Mouse (Mus musculus): ENCODE results near the gene Mcmbp.
A peak's percentile ranks its signal among the peaks of the same experiment; 100 is the strongest.

Mcmbp gene

DNA sequence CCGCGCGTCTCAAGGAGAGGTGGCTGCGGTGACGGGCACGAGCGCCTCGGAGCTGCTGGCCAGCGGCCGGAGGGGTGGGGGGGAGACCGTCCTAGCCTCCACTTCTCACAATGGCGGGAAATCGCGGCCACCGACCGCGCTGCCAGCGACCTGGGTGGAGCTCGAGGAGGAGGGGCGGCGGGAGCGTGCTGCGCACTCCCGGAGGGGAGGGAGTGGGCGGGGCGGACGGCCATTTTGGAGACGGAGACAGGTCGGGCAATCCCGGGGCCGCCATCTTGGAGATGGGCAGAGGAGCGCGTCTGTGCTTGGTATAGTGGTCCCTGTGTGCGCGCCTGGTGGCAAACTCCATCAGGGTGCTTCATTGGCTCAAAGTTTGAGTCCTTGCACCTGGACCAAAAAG is at the start of gene Mcmbp:
Gene Mcmbp (minus strand): TSS at position 162 of the 400 bp plus-strand sequence.
- peak; percentile 97 to 98 for DNase-seq (ENCODE audit: low spot score in 2 of 2)

- DNase-seq (ENCODE audit: low spot score in 2 of 2), result no peak
Measured at GRCm38 (mm10) chr7:128790045-128790444, 49.8 kb upstream of the Mcmbp start.

DNA sequence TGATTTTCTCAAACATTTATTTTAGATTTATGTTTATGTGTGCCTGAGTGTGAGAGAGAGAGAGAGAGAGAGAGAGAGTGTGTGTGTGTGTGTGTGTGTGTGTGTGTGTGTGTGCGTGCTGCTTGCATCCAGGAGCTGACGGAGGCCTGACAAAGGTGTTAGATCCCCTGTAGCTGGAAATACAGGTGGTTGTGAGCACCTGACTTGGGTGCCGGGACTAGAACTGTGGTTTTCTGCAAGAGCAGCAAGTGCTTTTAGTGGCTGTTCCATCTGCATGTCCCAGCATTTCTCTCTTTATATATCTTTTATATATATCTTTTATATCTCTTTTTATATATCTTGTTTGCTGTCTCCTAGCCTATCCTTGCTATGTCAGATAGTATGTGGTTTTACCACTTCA is 41.6 kb upstream of the Mcmbp start:
- no peak for DNase-seq (ENCODE audit: low spot score in 2 of 2)

DNA sequence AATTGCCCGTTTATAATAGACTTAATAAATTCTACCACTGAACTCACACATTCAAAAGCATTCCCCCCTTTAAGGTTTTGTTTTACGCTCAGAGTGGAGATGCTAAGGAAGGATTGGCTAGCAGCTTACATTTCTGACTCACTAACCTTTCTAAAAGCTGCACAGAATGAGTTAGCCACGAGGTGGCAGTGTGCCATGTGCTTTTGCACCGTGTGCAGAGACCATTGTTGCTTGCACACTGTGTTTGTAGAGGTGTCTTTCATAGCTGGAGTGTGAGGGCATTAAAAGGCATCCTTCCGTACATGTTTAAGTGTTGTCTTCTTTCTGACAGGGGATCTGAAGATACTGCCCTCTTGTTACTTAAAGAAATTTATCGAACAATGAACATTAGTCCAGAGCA is 39.0 kb upstream of the Mcmbp start:
- DNase-seq (ENCODE audit: low spot score in 2 of 2), result peak; percentile 74

- DNase-seq (ENCODE audit: low spot score in 2 of 2), result no peak
Measured at GRCm38 (mm10) chr7:128777201-128777600, 36.9 kb upstream of the Mcmbp start.

DNA sequence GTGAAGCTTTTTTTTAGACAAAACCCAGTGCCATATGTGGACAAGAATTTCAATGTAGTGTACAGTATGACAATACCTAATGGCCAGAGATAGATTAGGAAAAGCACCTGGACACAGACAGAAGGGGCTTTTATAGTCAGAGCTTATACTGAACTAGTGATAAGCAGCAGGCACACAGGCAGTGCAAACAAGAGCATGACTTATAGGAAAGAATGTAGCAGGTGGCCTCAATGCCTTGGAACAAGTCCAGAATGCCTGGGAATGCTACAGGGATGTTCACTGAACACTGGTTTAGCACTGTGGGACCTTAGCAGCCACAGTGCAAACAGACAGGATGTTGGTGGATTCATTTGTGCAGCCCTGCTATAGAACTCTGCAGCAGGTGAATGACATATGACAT is 26.4 kb upstream of the Mcmbp start:
- no peak for DNase-seq (ENCODE audit: low spot score in 2 of 2)

DNA sequence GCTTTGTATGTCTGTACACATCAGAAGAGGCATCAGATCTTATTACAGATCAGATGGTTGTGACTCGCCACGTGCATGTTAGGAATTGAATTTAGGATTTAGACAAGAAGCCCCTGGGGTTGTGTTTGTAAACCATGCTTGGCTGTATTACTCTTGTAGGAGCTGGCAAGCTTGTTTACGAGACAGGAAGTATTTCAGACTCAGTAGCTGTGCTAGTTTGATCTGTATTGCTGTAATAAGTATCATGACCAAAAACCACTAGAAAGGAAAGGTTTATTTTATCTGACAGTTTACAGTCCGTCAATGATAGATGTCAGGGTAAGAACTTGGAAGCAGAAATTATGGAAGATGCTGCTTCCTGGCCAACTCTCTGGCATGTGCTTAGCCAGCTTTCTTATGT is 18.7 kb upstream of the Mcmbp start:
- no peak for DNase-seq (ENCODE audit: low spot score in 2 of 2)

- no peak for DNase-seq (ENCODE audit: low spot score in 2 of 2)
Measured at GRCm38 (mm10) chr7:128755396-128755795, 15.1 kb upstream of the Mcmbp start.

DNA sequence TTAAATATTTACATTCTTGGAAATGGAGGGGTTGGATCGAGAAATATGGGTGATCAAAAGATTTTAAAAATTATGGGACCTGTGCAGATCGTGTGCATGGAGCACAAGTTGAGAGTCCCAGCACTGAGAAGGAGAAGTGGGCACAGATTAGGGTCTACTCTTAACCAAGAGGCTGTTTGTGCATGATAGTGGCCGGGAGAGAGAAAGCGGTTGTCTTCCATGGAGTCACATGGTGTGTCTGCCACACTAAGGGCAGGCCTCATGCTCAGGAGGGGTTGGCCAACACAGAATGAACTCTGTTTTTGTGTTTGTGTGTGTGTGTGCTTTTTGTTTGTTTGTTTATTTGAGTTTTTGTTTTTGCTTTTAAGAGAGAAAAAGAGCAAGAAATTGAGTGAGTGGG is 11.7 kb upstream of the Mcmbp start:
- no peak for DNase-seq (ENCODE audit: low spot score in 2 of 2)

GRCm38 (mm10) chr7:128750296-128750695 is 10.0 kb upstream of the Mcmbp start:
- DNase-seq (ENCODE audit: low spot score in 2 of 2), result no peak

DNA sequence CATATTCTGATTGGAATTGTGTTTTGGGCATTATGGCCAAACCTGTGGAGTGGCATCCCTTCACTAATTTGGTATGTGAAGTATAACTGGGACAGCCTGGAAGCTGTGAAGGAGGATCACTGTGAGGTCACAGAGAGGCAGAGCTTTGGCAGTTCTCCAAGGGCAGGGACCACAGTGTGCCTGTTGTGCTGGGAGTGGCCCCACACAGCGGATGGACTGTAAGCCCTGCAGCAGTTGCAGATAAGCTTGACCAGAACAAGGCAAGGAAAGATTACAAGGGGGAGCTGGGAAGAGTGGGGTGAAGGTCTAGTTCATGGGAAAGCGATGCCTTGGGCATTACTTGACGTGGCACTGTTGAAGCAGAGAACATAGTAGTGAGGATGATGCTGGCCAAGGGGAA is 8.5 kb upstream of the Mcmbp start:
- no peak for DNase-seq (ENCODE audit: low spot score in 2 of 2)

- DNase-seq (ENCODE audit: low spot score in 2 of 2), result no peak
Measured at GRCm38 (mm10) chr7:128746151-128746550, 5.9 kb upstream of the Mcmbp start.

GRCm38 (mm10) chr7:128744684-128745485 is 4.6 kb upstream of the Mcmbp start, which contains the start of gene Sec23ip:
Gene Sec23ip, plus strand, starts transcription at chr7:128744943.
- peak; percentile 100 for DNase-seq (ENCODE audit: low spot score in 2 of 2)

DNA sequence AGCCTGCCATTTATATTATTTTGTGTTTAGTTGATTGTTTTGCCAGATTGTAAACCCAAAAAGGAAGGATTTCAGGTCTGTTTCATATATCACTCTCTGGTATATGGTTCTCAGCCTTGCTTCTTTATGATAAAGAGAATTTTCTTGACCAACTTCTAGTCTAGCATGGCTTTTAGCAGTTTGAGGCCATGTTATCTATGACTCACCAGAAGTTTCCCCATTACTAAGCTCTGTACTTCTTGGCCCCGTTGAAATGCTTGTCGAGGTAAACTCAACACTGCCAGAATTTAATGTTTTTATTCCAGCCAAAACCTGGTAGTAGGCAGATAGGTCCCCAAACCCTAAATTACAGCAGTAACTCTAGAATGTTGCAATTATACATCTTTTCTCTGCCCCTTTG is 3.6 kb upstream of the Mcmbp start:
- no peak for DNase-seq (ENCODE audit: low spot score in 2 of 2)

- peak in 1 of 2 experiments; percentile 22 for DNase-seq (ENCODE audit: low spot score in 2 of 2)
Measured at GRCm38 (mm10) chr7:128739462-128740277, 625 bp downstream of the Mcmbp start.

GRCm38 (mm10) chr7:128739116-128739461 is 1.2 kb downstream of the Mcmbp start:
- DNase-seq (ENCODE audit: low spot score in 2 of 2), result no peak

- no peak for DNase-seq (ENCODE audit: low spot score in 2 of 2)
Measured at GRCm38 (mm10) chr7:128738041-128738440, 2.3 kb downstream of the Mcmbp start.

DNA sequence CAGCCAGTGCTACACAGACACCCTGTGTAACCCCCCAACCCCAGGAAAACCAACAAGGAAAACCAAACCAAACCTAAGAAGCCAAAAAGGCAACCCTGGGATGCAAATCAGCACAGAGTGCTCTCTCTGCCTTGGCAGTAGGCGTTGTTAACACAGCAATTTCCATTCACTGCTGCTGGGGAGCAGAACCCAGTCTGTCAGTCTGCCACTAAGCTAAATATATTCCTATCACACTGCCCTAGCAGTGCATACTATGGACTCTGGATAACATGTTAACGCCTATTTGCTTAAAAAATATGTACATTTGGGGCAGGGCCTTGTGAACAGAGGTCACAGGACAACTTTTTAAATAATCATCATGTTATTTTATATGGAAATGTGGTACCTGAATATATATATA is 8.7 kb downstream of the Mcmbp start:
- no peak for DNase-seq (ENCODE audit: low spot score in 2 of 2)

DNA sequence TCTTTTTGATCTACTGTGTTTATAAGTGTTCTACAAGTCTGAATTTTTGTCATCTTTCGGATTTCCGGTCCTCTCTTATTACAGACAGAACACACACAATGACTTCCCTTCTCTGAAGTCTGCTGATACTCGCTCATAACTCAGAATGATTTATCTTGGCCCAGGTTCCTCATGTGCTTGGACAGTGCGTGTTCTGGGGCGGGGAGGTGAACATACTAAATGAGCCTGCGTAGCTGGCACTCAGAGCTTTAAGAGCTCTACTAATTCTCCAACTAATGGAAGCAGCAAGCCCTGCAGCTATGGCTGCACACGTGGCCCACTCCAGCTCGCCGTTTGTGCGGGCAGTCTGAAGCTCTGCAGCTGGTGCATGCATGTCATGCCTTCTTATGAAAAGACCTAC is 11.6 kb downstream of the Mcmbp start:
- no peak for DNase-seq (ENCODE audit: low spot score in 2 of 2)

DNA sequence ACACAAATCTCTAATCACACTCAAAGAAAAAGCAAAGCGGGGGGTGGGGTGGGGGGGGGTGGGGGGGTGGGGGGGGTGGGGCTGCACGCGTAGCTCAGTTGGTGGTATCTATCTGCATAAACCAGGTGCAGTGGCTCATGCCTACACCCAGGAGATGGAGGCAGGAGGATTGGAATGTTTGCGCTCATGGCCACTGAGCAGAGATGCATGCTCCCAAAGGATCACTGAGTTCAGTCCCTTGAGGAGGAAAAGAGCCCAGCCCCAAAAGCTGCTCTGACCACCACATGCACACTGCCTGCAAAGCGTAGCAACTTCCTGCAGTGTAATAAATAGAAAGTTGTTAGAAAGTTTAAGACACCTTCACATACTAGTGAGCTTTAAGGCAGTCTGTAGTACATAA is 12.6 kb downstream of the Mcmbp start:
- DNase-seq (ENCODE audit: low spot score in 2 of 2), result no peak

DNA sequence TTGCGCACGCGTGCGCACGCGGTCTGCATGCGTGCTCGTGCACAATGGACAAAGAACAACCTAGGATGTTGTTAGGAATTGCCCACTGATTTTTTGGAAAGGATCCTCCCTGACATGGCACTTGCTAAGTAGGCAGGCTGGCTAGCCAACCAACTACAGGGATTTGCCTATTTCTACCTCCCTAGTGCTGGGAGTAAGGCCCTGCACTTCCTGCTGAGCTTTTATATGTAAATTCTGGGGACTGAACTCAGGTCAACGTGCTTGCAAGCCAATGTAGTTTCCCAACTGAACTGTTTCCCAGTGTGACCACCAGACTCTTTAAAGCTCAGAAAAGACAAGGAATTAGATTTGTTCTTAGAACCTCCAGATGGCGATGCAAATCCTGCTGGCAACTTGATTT is 13.3 kb downstream of the Mcmbp start:
- DNase-seq (ENCODE audit: low spot score in 2 of 2), result no peak

GRCm38 (mm10) chr7:128725189-128725588 is 15.1 kb downstream of the Mcmbp start:
- no peak for DNase-seq (ENCODE audit: low spot score in 2 of 2)

DNA sequence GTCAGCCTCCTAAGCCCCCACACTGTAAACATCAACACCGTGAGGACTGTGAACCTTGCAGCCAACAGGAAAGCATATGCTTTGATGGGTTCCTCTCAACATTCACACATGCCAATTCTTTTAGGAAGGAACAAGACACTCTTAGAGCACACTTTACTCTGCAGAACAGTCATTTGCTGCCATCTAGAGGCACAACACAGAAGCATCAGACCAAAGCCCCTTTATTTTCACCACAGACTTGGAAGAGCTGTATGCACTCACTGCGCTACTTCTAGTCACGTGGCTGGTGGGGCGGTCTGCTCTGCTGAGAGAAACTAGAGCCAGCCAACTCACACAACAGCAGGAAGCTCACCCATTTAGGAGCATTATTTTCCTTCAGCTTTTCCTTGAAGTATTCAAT is 15.5 kb downstream of the Mcmbp start:
- peak; percentile 76 to 77 for DNase-seq (ENCODE audit: low spot score in 2 of 2)
